Mouse (Mus musculus): Measurements from ENCODE around the gene H2-M3. TPM values are rescaled to one million over a fixed set of nuclear protein-coding genes. Genes with fewer than 3 reads are reported as not detected.
A peak's percentile ranks its signal among the peaks of the same experiment; 100 is the strongest.
"Not testable (repeated sequence)": the region's sequence is repeated elsewhere in the genome, so short reads cannot be mapped to it uniquely, and the experiment has no call there.

The H2-M3 gene
- total RNA-seq (2014; rRNA removed) (1.6 TPM in 2 replicates), polyA plus RNA-seq (2015; fragmentation: Nextera tagmentation; extraction: Ambion mirVana) (2.5 and 2.6 TPM in 2 replicates)

GRCm38 (mm10) chr17:37270058-37270701, at the start of gene H2-M3:
TSS of gene H2-M3 (plus strand) at chr17:37270220.
- no peaks in the 10 kb centered on the region for H3K36me3 ChIP-seq (ENCODE audit: insufficient read depth, low read length)
- no peak for TF ChIP-seq CTCF (IDR thresholded peaks at IDR 0.05)
- peak; percentile 97 for ATAC-seq (ENCODE audit: low FRiP score)
- peak within 1 kb of the TSS; percentile 53 for H3K4me3 ChIP-seq (ENCODE audit: low read depth, low read length)
- H3K9me3 ChIP-seq (ENCODE audit: low read length) = no peaks in the 10 kb centered on the region
- no peak within 1 kb of the TSS for H3K27ac ChIP-seq (ENCODE audit: low read depth, low read length)
- H3K4me1 ChIP-seq (ENCODE audit: insufficient read depth, low read length) = 0 out of 2 replicates have a peak, but pooled peaks cover 4% of the 10 kb centered on the region
- 3% methylated on average over 26 of the region's 26 CpGs for WGBS
- peak within 1 kb of the TSS; percentile 44 for H3K9ac ChIP-seq (replicated peaks; ENCODE audit: low read length, poor library complexity, severe bottlenecking)
- peak; percentile 90 for DNase-seq (ENCODE audit: low spot score)
- no peaks in the 10 kb centered on the region for H3K27me3 ChIP-seq (ENCODE audit: insufficient read depth, low read length)
- peak within 1 kb of the TSS; percentile 93 for H3K4me2 ChIP-seq (ENCODE audit: low read depth, low read length, poor library complexity, severe bottlenecking)

GRCm38 (mm10) chr17:37221879-37222278, 48.1 kb upstream of the H2-M3 start:
- DNase-seq (ENCODE audit: low spot score) = peak; percentile 16
- H3K9ac ChIP-seq (replicated peaks; ENCODE audit: low read length, poor library complexity, severe bottlenecking) = no peak overlapping the region
- no peak overlapping the region for H3K27ac ChIP-seq (ENCODE audit: low read depth, low read length)
- H3K4me3 ChIP-seq (ENCODE audit: low read depth, low read length) = no peak overlapping the region
- H3K9me3 ChIP-seq (ENCODE audit: low read length) = no peaks in the 10 kb centered on the region
- no peak overlapping the region for H3K4me2 ChIP-seq (ENCODE audit: low read depth, low read length, poor library complexity, severe bottlenecking)
- H3K27me3 ChIP-seq (ENCODE audit: insufficient read depth, low read length) = no peaks in the 10 kb centered on the region
- 25% methylated on average over 1 of the region's 1 CpGs for WGBS
- H3K4me1 ChIP-seq (ENCODE audit: insufficient read depth, low read length) = no peaks in the 10 kb centered on the region
- no peak for ATAC-seq (ENCODE audit: low FRiP score)
- H3K36me3 ChIP-seq (ENCODE audit: insufficient read depth, low read length) = no peaks in the 10 kb centered on the region
- peak; percentile 50 for TF ChIP-seq CTCF (IDR thresholded peaks at IDR 0.05)

- H3K4me3 ChIP-seq (ENCODE audit: low read depth, low read length); H3K36me3 ChIP-seq (ENCODE audit: insufficient read depth, low read length); DNase-seq (ENCODE audit: low spot score); H3K27ac ChIP-seq (ENCODE audit: low read depth, low read length); H3K9me3 ChIP-seq (ENCODE audit: low read length); ATAC-seq (ENCODE audit: low FRiP score); H3K4me2 ChIP-seq (ENCODE audit: low read depth, low read length, poor library complexity, severe bottlenecking); H3K27me3 ChIP-seq (ENCODE audit: insufficient read depth, low read length); H3K9ac ChIP-seq (replicated peaks; ENCODE audit: low read length, poor library complexity, severe bottlenecking); H3K4me1 ChIP-seq (ENCODE audit: insufficient read depth, low read length): not testable (repeated sequence)
- WGBS = 86% methylated on average over 2 of the region's 2 CpGs
Measured at GRCm38 (mm10) chr17:37237230-37237629, 32.8 kb upstream of the H2-M3 start, which contains the start of gene Olfr97. TSS of gene Olfr97 (minus strand) at chr17:37237330.

GRCm38 (mm10) chr17:37242198-37242597, 27.8 kb upstream of the H2-M3 start:
- no peaks in the 10 kb centered on the region for H3K36me3 ChIP-seq (ENCODE audit: insufficient read depth, low read length)
- H3K27ac ChIP-seq (ENCODE audit: low read depth, low read length) = no peak overlapping the region
- 60% methylated on average over 3 of the region's 3 CpGs for WGBS
- ATAC-seq (ENCODE audit: low FRiP score) = no peak
- H3K4me1 ChIP-seq (ENCODE audit: insufficient read depth, low read length) = no peaks in the 10 kb centered on the region
- no peak overlapping the region for H3K4me2 ChIP-seq (ENCODE audit: low read depth, low read length, poor library complexity, severe bottlenecking)
- H3K27me3 ChIP-seq (ENCODE audit: insufficient read depth, low read length) = no peaks in the 10 kb centered on the region
- DNase-seq (ENCODE audit: low spot score) = no peak
- H3K9me3 ChIP-seq (ENCODE audit: low read length) = no peaks in the 10 kb centered on the region
- no peak for TF ChIP-seq CTCF (IDR thresholded peaks at IDR 0.05)
- no peak overlapping the region for H3K4me3 ChIP-seq (ENCODE audit: low read depth, low read length)
- no peak overlapping the region for H3K9ac ChIP-seq (replicated peaks; ENCODE audit: low read length, poor library complexity, severe bottlenecking)

- H3K36me3 ChIP-seq (ENCODE audit: insufficient read depth, low read length) = no peaks in the 10 kb centered on the region
- H3K4me1 ChIP-seq (ENCODE audit: insufficient read depth, low read length) = no peaks in the 10 kb centered on the region
- H3K9me3 ChIP-seq (ENCODE audit: low read length) = no peaks in the 10 kb centered on the region
- WGBS = 29% methylated on average over 5 of the region's 5 CpGs
- no peaks in the 10 kb centered on the region for H3K27me3 ChIP-seq (ENCODE audit: insufficient read depth, low read length)
- H3K9ac ChIP-seq (replicated peaks; ENCODE audit: low read length, poor library complexity, severe bottlenecking) = no peak overlapping the region
- ATAC-seq (ENCODE audit: low FRiP score) (peak; percentile 76; the same call in 1 of the 2 replicates), DNase-seq (ENCODE audit: low spot score) (peak; percentile 53)
- no peak overlapping the region for H3K27ac ChIP-seq (ENCODE audit: low read depth, low read length)
- no peak overlapping the region for H3K4me3 ChIP-seq (ENCODE audit: low read depth, low read length)
- peak; percentile 50 for TF ChIP-seq CTCF (IDR thresholded peaks at IDR 0.05)
- H3K4me2 ChIP-seq (ENCODE audit: low read depth, low read length, poor library complexity, severe bottlenecking) = no peak overlapping the region
Measured at GRCm38 (mm10) chr17:37246715-37247114, 23.3 kb upstream of the H2-M3 start.

- no peak for DNase-seq (ENCODE audit: low spot score)
- ATAC-seq (ENCODE audit: low FRiP score) = no peak
- no peaks in the 10 kb centered on the region for H3K27me3 ChIP-seq (ENCODE audit: insufficient read depth, low read length)
- no peak overlapping the region for H3K4me2 ChIP-seq (ENCODE audit: low read depth, low read length, poor library complexity, severe bottlenecking)
- H3K27ac ChIP-seq (ENCODE audit: low read depth, low read length) = no peak overlapping the region
- H3K4me3 ChIP-seq (ENCODE audit: low read depth, low read length) = no peak overlapping the region
- H3K36me3 ChIP-seq (ENCODE audit: insufficient read depth, low read length) = no peaks in the 10 kb centered on the region
- no peak for TF ChIP-seq CTCF (IDR thresholded peaks at IDR 0.05)
- no peaks in the 10 kb centered on the region for H3K4me1 ChIP-seq (ENCODE audit: insufficient read depth, low read length)
- H3K9me3 ChIP-seq (ENCODE audit: low read length) = no peaks in the 10 kb centered on the region
- no peak overlapping the region for H3K9ac ChIP-seq (replicated peaks; ENCODE audit: low read length, poor library complexity, severe bottlenecking)
Measured at GRCm38 (mm10) chr17:37249460-37249859, 20.6 kb upstream of the H2-M3 start.
